Mouse (Mus musculus) subcutaneous adipose tissue, adult 2 months (tissue): ENCODE measurements around the gene Fev. TPM values are rescaled to one million over a fixed set of nuclear protein-coding genes. Genes with fewer than 3 reads are reported as not detected.

Experiments used
- polyA plus RNA-seq: library from polyadenylated mRNA; depleted of rRNA; stranded (reverse); fragments of >200 nt; gene quantifications from 2 replicates; pipeline ENCODE4 v1.2.3, GENCODE M21; 2012; ENCODE audit warnings: low replicate concordance; rRNA removed

Fev gene
- not detected in 2 replicates for polyA plus RNA-seq

DNA sequence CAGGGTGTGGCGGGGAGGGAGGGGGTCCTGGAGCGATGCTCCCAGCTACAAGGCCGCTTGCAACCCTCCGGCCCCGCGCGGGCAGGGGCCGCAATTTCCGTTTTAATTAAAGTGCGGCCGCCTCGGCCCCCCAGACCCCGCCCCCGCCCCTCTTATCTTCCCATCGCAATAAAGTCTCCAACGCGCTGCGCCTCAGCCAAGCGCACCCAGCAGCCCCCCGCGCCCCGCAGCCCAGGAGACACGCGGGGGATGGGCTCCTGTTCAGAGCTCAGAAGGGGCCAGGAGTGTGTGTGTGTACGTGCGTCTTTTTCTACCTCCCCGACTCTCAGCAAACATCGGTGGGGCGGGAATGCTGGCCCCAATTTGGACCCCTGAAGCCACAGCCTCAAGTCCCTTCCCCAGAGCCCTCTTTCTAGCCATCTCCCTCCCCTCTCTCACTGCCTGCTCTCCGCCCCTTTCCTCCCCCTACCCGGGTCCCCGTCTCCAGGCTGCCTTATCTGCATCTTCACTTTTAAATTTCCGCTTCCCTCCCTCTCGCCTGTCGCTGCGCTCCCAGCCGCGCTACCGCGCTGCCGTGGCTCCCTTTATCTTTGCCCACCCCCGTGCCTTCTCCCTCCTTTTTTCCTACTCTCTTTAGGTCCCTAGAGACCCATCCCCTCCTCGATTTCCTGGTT is at the start of gene Fev:
Gene Fev (minus strand): TSS at position 51 of the 674 bp plus-strand sequence.

DNA sequence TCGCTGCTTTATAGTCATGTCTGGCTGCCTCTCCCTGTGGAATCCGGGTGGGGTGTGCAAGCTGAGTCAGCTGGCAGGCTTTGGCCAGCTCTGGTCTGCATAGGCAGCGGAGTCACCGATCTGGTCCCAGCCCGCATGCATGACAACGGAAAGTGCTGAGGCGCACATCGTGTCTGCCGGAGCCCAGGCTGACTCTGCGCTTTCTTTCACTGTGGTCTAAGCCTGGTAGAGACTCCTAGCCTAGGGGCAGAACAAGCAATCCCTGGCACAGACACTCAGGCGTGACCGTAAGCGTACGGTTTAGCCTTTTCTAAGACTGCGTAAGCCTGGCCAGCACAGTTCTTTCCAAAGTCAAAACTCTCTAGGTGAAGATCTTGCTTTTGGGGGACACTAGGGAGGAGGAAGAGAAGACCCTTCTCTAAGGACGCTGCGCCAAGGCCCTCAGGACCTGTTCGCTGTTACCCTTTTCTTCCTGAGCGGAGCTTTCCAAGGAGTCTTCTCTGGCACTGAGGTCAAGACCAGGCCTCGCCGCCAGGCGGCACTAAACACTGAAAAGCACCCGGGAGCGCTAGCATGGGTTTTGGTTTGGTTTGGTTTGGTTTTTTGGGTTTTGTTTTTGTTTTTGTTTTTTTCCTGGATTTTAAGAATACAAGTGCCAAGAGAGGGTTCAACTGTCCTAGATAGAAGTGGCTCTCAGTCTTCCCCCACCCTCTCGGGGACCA is 8.1 kb upstream of the Fev start, which contains the start of gene Cryba2:
Gene Cryba2 (minus strand): TSS at position 10 of the 722 bp plus-strand sequence.

DNA sequence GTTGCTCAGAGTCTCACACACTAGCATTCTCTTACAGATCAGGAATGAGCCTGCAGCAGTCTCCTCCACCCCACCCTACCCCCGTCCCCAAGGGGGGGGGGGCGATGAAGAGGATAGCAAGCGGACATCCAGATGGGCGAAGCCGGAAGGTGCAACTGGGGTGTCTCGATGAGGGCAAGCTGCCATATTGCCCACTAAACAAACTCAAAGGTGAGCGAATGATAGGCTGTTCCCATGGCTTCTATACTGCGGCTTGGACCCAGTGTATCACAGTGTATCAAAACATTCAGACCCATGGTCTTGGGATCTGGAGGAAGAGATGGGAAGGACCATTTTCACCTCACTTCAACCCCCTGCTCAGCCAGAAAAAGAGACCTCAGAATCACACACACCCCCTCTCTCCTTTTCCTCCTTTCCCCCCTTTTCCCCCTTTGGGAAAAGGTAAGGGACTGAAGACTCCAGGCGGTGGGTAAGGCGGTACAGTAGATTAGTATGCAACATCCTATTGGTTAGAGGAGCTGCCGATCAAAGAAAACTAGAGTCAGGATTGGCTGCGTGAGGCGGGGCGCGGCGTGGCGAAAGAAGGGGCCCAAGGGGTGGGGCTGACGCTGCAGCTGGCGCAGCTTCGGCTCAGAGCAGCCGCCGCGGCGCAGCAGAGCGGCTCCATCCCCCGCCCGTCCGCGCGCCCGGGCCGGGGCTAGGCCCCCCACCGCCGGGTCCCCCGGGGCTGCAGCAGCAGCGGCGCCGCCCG is 30.7 kb downstream of the Fev start, which contains the start of gene Cdk5r2:
Gene Cdk5r2 (plus strand): TSS at position 629 of the 751 bp plus-strand sequence.

Other genes with a start within 250 kb of the Fev start
- gene Ttll4, start 223.7 kb downstream of the Fev start, polyA plus RNA-seq = 11.0 and 27.6 TPM in 2 replicates
- gene Cyp27a1, start 171.8 kb downstream of the Fev start, polyA plus RNA-seq = 44.1 and 60.8 TPM in 2 replicates
- gene Prkag3, start 136.2 kb downstream of the Fev start, polyA plus RNA-seq = 0.60 and 9.6 TPM in 2 replicates
- gene Wnt6, start 113.5 kb downstream of the Fev start, polyA plus RNA-seq = 0.60 and 5.8 TPM in 2 replicates
- gene Wnt10a, start 93.9 kb downstream of the Fev start, polyA plus RNA-seq = 0.04 and 0.22 TPM in 2 replicates
- gene Cdk5r2, start 30.5 kb downstream of the Fev start, polyA plus RNA-seq = 0.06 TPM in 1 of 2 replicates, not detected in the other
- not detected in 2 replicates for gene Cryba2, start 7.7 kb upstream of the Fev start, polyA plus RNA-seq
- not detected in 2 replicates for gene Cfap65, start 50.2 kb upstream of the Fev start, polyA plus RNA-seq
- 0.17 and 35.2 TPM in 2 replicates for gene Ihh, start 66.3 kb upstream of the Fev start, polyA plus RNA-seq
- 3.5 and 6.6 TPM in 2 replicates for gene Nhej1, start 239.8 kb upstream of the Fev start, polyA plus RNA-seq
- gene Slc23a3, start 248.5 kb upstream of the Fev start, polyA plus RNA-seq = 0.43 and 1.3 TPM in 2 replicates